Mouse (Mus musculus) cerebellum, postnatal 10 days (tissue): Measurements from ENCODE around the gene Ahnak.
"Not testable (repeated sequence)": the region's sequence is repeated elsewhere in the genome, so short reads cannot be mapped to it uniquely, and the experiment has no call there.

ENCODE experiments used
- DNase-seq, 2 experiments: peaks; one replicate each; pipeline ENCODE4 v3.0.0; 2021; ENCODE audit warnings: mixed read lengths in 2 of 2

The Ahnak gene

GRCm38 (mm10) chr19:9069687-9070307 lies 80.7 kb downstream of the Ahnak start:
- peak; percentile 71 to 74 for DNase-seq

- no peak for DNase-seq
Observed at GRCm38 (mm10) chr19:9070316-9070715, 81.2 kb downstream of the Ahnak start.

GRCm38 (mm10) chr19:9071456-9072156 lies 82.5 kb downstream of the Ahnak start:
- peak; percentile 69 to 76 for DNase-seq

GRCm38 (mm10) chr19:9072157-9072530 lies 83.1 kb downstream of the Ahnak start:
- no peak for DNase-seq

- no peak for DNase-seq
Observed at GRCm38 (mm10) chr19:9073776-9074411, 84.8 kb downstream of the Ahnak start.

- DNase-seq = no peak
Observed at GRCm38 (mm10) chr19:9074424-9074823, 85.3 kb downstream of the Ahnak start.

- no peak for DNase-seq
Observed at GRCm38 (mm10) chr19:9075558-9075957, 86.5 kb downstream of the Ahnak start.

GRCm38 (mm10) chr19:9076035-9076434 lies 87.0 kb downstream of the Ahnak start:
- no peak for DNase-seq

- no peak for DNase-seq
Observed at GRCm38 (mm10) chr19:9076982-9077660, 88.0 kb downstream of the Ahnak start.

GRCm38 (mm10) chr19:9079916-9080315 lies 90.8 kb downstream of the Ahnak start:
- DNase-seq = no peak

- DNase-seq = no peak
Observed at GRCm38 (mm10) chr19:9081311-9082190, 92.5 kb downstream of the Ahnak start.

- peak; percentile 92 to 93 for DNase-seq
Observed at GRCm38 (mm10) chr19:9082191-9083009, 93.3 kb downstream of the Ahnak start.

GRCm38 (mm10) chr19:9083010-9083355 lies 93.9 kb downstream of the Ahnak start:
- DNase-seq = no peak

GRCm38 (mm10) chr19:9083892-9084291 lies 94.8 kb downstream of the Ahnak start:
- DNase-seq = not testable (repeated sequence)

- no peak for DNase-seq
Observed at GRCm38 (mm10) chr19:9087821-9088220, 98.7 kb downstream of the Ahnak start, which contains the start of gene Scgb1a1. Gene Scgb1a1, minus strand, starts transcription at chr19:9087958.

GRCm38 (mm10) chr19:9090191-9090590 lies 101.1 kb downstream of the Ahnak start:
- no peak for DNase-seq

GRCm38 (mm10) chr19:9090709-9091108 lies 101.6 kb downstream of the Ahnak start:
- no peak for DNase-seq

- no peak for DNase-seq
Observed at GRCm38 (mm10) chr19:9095111-9095510, 106.0 kb downstream of the Ahnak start.

- DNase-seq = peak; percentile 67 to 74
Observed at GRCm38 (mm10) chr19:9097441-9097840, 108.4 kb downstream of the Ahnak start.

GRCm38 (mm10) chr19:9099751-9100150 lies 110.7 kb downstream of the Ahnak start:
- no peak for DNase-seq

GRCm38 (mm10) chr19:9100297-9101061 lies 111.4 kb downstream of the Ahnak start:
- no peak for DNase-seq
